Mouse (Mus musculus): ENCODE measurements around the gene Cdk8.

DNA sequence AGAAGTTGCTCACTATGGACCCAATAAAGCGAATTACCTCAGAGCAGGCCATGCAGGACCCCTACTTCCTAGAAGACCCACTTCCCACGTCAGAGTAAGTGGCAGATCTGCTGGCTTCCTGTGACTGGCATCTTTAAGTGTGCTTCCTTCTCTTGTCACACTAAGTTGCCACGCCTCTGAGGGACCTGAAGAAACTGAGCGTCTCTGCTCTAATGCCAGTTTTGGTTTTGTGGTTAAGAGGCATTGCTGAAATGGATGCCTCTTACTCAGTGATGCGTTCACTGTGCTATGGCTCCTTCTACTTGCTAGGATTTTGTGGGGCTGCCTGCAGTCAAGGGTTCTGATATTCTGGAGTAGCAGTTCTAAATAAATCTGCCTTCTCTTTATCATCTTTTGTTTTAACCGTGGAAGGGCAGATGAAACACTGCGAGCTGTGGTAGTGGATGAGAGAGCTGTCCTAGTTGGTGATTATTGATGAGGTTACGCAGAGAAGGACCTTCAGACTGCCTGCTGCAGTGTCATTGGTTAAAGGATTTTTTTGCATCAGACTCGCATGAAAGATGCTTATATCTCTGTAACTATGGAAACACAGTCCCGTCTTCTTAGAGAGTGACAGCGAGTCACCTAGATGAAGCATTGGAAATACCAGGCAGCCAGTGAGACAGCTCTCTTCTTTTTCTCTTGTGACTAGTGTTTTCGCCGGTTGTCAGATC lies 67.9 kb downstream of the Cdk8 start:
- no peak for TF ChIP-seq POLR2A (IDR thresholded peaks at IDR 0.05; ENCODE audit: low read depth, low read length)
- TF ChIP-seq CTCF (IDR thresholded peaks at IDR 0.05; ENCODE audit: extremely low read depth, insufficient read depth, insufficient read length, insufficient replicate concordance): no peak

All from spleen, adult 2 months (tissue).